Mouse (Mus musculus) testis, adult 2 months (tissue): Measurements from ENCODE around the gene 2310009B15Rik. TPM values are rescaled to one million over a fixed set of nuclear protein-coding genes. Genes with fewer than 3 reads are reported as not detected.

ENCODE experiments used
- H3K27ac ChIP-seq: fragments of 200-500 bp; 2 replicates; pipeline ENCODE4 v1.5.1; 2012; ENCODE audit warnings: low read depth, low read length; ENCODE audit not compliant: control insufficient read depth, insufficient read depth
- H3K27me3 ChIP-seq: fragments of 200-500 bp; 2 replicates; pipeline ENCODE4 v1.6.1; 2012; ENCODE audit warnings: mild to moderate bottlenecking, low read length, moderate library complexity; ENCODE audit not compliant: control insufficient read depth, insufficient read depth
- H3K36me3 ChIP-seq: fragments of 200-500 bp; 2 replicates; pipeline ENCODE4 v1.6.1; 2012; ENCODE audit warnings: mild to moderate bottlenecking, low read length; ENCODE audit not compliant: control insufficient read depth, insufficient read depth
- H3K4me1 ChIP-seq: fragments of 200-500 bp; 2 replicates; pipeline ENCODE4 v1.6.1; 2012; ENCODE audit warnings: low read length; ENCODE audit not compliant: control insufficient read depth, insufficient read depth
- H3K4me3 ChIP-seq: fragments of 200-500 bp; 2 replicates; pipeline ENCODE4 v1.5.1; 2012; ENCODE audit warnings: low read depth, mild to moderate bottlenecking, low read length, moderate library complexity, mixed read lengths; ENCODE audit not compliant: control insufficient read depth
- CTCF ChIP-seq: fragments of 200-500 bp; IDR thresholded peaks from 2 replicates; pipeline ENCODE4 v1.5.1; 2012; ENCODE audit warnings: low read depth, mild to moderate bottlenecking, inconsistent platforms, low read length, moderate library complexity; ENCODE audit not compliant: control insufficient read depth, insufficient read depth, insufficient replicate concordance
- POLR2A ChIP-seq: fragments of 200-500 bp; IDR thresholded peaks from 2 replicates; pipeline ENCODE4 v1.6.1; 2012; ENCODE audit warnings: low read depth, mild to moderate bottlenecking, inconsistent platforms, low read length, moderate library complexity; ENCODE audit not compliant: control insufficient read depth
- polyA plus RNA-seq: library from polyadenylated mRNA; depleted of rRNA; stranded (reverse); fragments of >200 nt; gene quantifications from 2 replicates; pipeline ENCODE4 v1.2.3, GENCODE M21; 2012

The 2310009B15Rik gene
- polyA plus RNA-seq, 1 experiment = 9.3 TPM

DNA sequence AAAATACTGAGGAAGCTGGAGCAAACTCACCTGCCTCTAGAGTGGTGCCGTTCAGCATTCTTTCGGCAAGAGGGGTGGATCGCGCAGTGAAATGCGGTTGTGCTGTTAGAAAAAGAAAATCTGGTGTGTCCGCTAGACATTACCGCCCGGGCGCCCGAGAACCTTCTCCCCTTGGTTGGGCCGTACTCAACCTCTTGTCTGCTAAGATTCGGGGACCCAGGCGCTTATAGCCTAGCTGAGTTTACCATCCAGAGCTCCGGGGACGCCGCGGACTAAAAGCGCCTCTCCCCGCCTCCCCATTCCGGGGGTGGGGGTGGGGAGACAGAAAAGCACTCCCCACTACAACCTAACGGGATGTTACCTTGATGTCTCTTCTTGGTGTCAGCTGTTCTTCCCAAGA is 9.5 kb downstream of the 2310009B15Rik start:
- Histone ChIP-seq H3K27ac (no peak overlapping the region), H3K4me3 (no peak overlapping the region), H3K36me3 (no peaks in the 10 kb centered on the region), H3K27me3 (peaks cover 6% of the 10 kb centered on the region), H3K4me1 (peaks cover 13% of the 10 kb centered on the region)
- TF ChIP-seq CTCF (no peak), POLR2A (no peak)

DNA sequence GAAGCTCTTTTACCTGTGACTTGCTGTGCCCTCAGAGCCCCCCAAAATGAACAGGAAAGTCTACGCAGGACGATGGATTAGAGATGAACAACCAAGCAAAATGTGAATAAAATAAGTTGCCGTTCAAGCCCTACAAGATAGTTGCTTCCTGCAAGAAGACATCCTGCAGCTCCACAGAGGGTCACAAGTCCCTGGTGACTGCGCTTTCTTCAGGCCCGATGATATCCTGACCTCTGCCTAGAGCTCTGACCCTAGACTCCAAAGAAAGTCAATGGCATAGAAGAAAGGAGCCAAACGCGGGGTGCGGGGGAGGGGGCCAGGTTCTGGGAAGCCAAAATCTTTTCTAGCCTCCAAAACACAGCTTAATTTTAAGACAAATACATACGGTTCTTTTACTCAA is 10.1 kb downstream of the 2310009B15Rik start:
- H3K4me3 ChIP-seq = no peak overlapping the region
- H3K27ac ChIP-seq = no peak overlapping the region
- TF ChIP-seq POLR2A (no peak), CTCF (no peak)
- H3K4me1 ChIP-seq = peaks cover 15% of the 10 kb centered on the region
- peaks cover 10% of the 10 kb centered on the region for H3K27me3 ChIP-seq
- no peaks in the 10 kb centered on the region for H3K36me3 ChIP-seq

DNA sequence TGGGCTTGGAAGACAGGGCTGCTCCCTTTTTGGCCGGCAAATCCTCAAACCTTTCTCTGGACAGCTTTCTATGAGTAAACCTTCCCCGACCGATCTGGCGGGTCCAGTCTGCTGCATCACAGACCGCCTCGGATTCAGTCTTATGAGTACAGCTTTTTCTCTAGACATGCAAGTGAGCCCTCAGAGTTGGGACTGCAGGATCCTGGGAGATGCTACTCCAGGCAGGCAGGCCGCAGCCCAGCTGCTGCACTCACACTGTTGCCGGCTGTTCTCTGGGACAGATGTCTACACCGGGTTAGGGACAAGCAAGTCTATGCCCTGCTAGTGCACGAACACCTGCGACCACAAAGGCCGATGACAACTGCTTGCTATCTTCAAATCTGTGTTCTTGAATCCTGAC is 10.5 kb downstream of the 2310009B15Rik start:
- Histone ChIP-seq H3K27me3 (peaks cover 11% of the 10 kb centered on the region), H3K4me1 (peaks cover 19% of the 10 kb centered on the region), H3K4me3 (no peak overlapping the region), H3K36me3 (no peaks in the 10 kb centered on the region), H3K27ac (no peak overlapping the region)
- TF ChIP-seq POLR2A = no peak
- TF ChIP-seq CTCF = no peak

DNA sequence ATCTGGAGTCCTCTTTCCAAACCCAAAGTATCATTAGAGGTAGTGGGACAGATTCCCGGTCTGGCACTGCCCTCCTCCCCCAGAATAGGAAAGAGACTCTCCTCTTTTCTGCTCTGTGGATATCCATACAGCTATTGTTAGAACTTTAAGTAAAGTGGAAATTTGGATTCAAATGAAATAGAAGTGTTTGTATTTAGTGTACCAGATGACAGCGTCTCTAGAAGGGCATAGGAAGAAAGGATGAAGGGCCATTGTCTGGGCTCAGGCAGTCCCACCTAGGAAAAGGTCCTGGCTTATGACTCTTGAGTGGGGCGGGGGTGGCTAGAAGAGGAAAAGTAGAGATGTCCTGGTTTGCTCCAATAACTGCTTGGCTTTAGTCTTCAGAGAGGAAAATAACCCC is 11.2 kb downstream of the 2310009B15Rik start:
- Histone ChIP-seq H3K27ac (no peak overlapping the region), H3K4me1 (peaks cover 19% of the 10 kb centered on the region), H3K27me3 (peaks cover 11% of the 10 kb centered on the region), H3K4me3 (no peak overlapping the region), H3K36me3 (no peaks in the 10 kb centered on the region)
- TF ChIP-seq POLR2A (no peak), CTCF (no peak)

DNA sequence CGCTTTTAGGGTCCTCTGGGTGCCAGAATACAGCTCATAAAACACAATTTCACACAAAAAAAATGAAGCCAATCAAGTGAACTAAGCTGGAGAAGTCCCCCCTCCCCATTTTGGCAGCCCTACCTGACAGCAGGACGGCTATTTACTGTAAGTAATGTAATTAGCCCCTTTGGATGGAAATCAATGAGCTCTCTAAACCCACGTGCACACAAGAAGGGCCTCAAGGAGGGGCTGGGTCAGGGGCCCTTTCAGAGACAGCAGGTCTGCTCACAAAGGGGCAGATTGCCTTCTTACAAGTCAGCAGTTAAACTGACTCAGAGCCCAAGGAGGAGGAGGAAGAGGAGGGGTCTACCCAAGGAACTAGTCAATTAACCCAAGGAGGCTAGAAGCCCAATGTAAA is 12.5 kb downstream of the 2310009B15Rik start:
- H3K36me3 ChIP-seq = no peaks in the 10 kb centered on the region
- TF ChIP-seq CTCF (no peak), POLR2A (no peak)
- H3K4me3 ChIP-seq = no peak overlapping the region
- H3K4me1 ChIP-seq = peaks cover 21% of the 10 kb centered on the region
- H3K27me3 ChIP-seq = peaks cover 13% of the 10 kb centered on the region
- no peak overlapping the region for H3K27ac ChIP-seq

DNA sequence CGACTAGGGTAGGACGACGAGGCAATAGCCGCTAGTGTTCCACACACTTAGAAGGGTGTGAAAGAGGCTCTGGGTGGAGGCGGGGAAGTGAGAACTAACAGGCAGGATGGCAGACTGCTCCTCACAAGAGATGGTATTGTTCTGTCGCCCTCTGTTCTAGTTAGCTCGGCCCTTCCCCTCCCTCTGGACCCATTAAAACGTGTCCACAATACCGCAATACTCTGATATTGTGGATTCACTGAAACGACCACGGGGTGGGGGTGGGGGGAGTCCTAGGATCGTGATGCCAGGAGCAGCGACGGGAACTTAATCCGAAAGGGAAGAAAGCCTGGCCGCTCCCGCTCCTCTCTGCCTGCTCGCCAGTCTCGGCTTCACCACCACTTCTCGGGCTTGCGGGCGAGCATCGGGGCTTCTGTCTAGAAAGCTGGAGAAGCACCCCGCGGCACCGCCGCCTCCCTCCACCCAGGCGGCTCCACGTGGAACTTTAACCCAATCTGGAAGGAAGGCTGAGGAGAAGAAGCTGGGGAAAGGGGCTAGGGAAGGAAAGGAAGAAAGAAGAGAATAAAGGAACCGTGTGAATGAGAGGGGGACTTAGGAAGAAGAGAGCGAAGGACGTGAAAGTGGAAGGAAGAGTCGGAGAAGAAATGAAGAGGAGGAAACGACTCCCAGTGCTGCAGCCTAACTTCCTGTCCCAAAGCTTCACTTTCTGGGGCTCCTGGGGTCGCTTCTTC is 13.1 kb downstream of the 2310009B15Rik start:
- no peak overlapping the region for H3K27ac ChIP-seq
- no peak for TF ChIP-seq POLR2A
- peaks cover 13% of the 10 kb centered on the region for H3K27me3 ChIP-seq
- peak overlapping the region; percentile 28 for H3K4me3 ChIP-seq
- H3K36me3 ChIP-seq = no peaks in the 10 kb centered on the region
- H3K4me1 ChIP-seq = peaks cover 21% of the 10 kb centered on the region

- Histone ChIP-seq H3K36me3 (no peaks in the 10 kb centered on the region), H3K4me1 (peaks cover 18% of the 10 kb centered on the region), H3K4me3 (no peak overlapping the region), H3K27me3 (peaks cover 13% of the 10 kb centered on the region), H3K27ac (no peak overlapping the region)
- no peak for TF ChIP-seq POLR2A
- TF ChIP-seq CTCF = no peak
Observed at GRCm38 (mm10) chr1:138842756-138843155, 13.9 kb downstream of the 2310009B15Rik start.
